Mouse (Mus musculus): Measurements from ENCODE around the gene Trmt2b. TPM values are rescaled to one million over a fixed set of nuclear protein-coding genes. Genes with fewer than 3 reads are reported as not detected.
"Not testable (repeated sequence)": the region's sequence is repeated elsewhere in the genome, so short reads cannot be mapped to it uniquely, and the experiment has no call there.

The Trmt2b gene
- polyA plus RNA-seq, 1 experiment from 2014 or later: 21.4 TPM

DNA sequence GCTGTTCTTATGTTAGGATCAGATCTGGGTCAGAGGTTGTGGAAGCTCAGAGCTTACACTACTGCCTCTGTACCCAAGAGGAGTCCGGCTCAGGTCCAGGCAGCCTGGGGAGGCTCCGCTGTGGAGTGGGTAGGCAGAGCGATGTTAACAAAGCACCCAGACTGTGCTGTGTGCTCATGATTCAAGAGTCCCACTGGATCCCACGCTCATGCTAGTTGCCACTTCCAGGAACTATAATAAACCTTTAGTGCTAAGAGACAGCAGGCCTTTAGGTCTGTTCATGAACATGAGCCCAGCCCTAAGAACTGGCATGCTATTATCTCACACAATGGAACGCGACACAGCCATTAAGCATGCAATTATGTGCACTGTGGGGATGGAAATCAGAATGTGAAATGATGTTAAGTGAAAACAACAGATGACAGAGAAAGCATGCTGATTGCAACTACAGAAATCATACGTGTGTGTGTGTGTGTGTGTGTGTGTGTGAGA is 65.6 kb downstream of the Trmt2b start:
- no peak overlapping the region for H3K4me2 ChIP-seq (replicated peaks)
- no peaks in the 10 kb centered on the region for H3K36me3 ChIP-seq
- H3K9me3 ChIP-seq: no peaks in the 10 kb centered on the region
- no peak overlapping the region for H3K9ac ChIP-seq
- H3K4me1 ChIP-seq (replicated peaks): no peaks in the 10 kb centered on the region
- H3K27me3 ChIP-seq (replicated peaks): no peaks in the 10 kb centered on the region
- ATAC-seq: no peak
- H3K4me3 ChIP-seq (replicated peaks): no peak overlapping the region
- H3K27ac ChIP-seq: no peak overlapping the region
- WGBS: 90% methylated on average over 7 of the region's 7 CpGs

DNA sequence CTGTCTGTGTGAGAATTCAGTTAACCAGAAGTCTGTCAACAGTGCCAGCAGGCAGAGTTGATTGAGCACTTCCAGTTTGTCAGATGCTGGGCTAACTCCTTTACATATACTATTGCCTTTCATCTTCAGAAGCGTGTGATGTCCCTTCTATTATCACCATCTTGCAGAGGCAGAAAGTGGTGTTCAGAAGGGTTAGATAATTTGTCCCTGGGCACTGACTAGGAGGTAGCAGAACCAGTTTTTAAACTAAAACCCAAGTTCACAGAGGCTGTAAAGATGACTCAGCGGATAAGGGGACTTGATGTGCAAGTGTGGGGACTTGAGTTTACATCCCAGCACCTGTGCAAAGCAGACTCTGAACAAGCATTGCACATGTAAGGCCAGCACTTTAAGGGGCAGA is 68.3 kb downstream of the Trmt2b start:
- no peak overlapping the region for H3K4me2 ChIP-seq (replicated peaks)
- no peak overlapping the region for H3K9ac ChIP-seq
- H3K4me3 ChIP-seq (replicated peaks): no peak overlapping the region
- no peaks in the 10 kb centered on the region for H3K27me3 ChIP-seq (replicated peaks)
- no peaks in the 10 kb centered on the region for H3K36me3 ChIP-seq
- WGBS: 61% methylated on average over 2 of the region's 2 CpGs
- no peaks in the 10 kb centered on the region for H3K9me3 ChIP-seq
- no peaks in the 10 kb centered on the region for H3K4me1 ChIP-seq (replicated peaks)
- H3K27ac ChIP-seq: no peak overlapping the region
- no peak for ATAC-seq

DNA sequence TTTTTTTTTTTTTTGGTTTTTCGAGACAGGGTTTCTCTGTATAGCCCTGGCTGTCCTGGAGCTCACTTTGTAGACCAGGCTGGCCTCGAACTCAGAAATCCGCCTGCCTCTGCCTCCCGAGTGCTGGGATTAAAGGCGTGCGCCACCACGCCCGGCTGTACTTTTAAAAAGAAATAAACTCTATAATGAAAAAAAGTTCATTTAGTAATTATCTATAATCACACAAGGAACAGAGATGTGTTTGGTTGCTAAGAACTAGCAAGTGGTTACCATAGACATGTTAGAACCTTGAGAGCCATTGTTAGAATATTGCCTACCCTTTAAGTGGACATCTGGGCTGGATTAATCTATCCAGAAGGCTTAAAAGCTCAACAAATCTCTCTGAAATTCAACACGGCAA is 89.6 kb downstream of the Trmt2b start, which contains the start of gene Arl13a:
TSS of gene Arl13a (plus strand) at position 301 of the 400 bp plus-strand sequence.
- whole genome bisulfite sequencing: 91% methylated on average over 9 of the region's 9 CpGs
- not testable (repeated sequence) for H3K27ac ChIP-seq

DNA sequence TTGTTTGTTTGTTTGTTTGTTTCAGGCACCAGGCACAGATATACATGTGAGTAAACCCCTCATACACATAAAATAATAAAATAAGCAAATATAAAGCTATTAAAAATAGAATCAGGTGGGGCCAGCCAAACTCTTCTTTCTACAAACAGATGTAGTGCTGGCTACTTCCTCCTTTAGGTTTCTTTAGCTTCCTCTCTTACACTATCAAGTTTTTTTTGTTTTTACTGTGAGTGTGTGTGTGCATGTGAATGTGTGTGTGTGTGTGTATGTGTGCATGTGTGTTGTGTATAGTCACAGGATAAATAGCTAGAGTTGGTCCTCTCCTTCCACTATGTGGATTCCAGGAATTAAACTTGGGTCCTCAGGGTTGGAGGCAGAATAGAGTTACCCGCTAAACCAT is 102.1 kb downstream of the Trmt2b start:
- Histone ChIP-seq H3K4me3 (replicated peaks) (no peak overlapping the region), H3K4me2 (replicated peaks) (no peak overlapping the region), H3K9me3 (no peaks in the 10 kb centered on the region), H3K36me3 (no peaks in the 10 kb centered on the region), H3K27me3 (replicated peaks) (no peaks in the 10 kb centered on the region), H3K4me1 (replicated peaks) (no peaks in the 10 kb centered on the region), H3K9ac (no peak overlapping the region), H3K27ac (no peak overlapping the region)
- ATAC-seq: no peak
- 88% methylated on average over 1 of the region's 1 CpGs for WGBS

More for the DNA sequence above, 89.6 kb downstream of the Trmt2b start, which contains the start of gene Arl13a:
- not testable (repeated sequence) for ATAC-seq; H3K27me3 ChIP-seq (replicated peaks); H3K4me3 ChIP-seq (replicated peaks); H3K9me3 ChIP-seq; H3K4me1 ChIP-seq (replicated peaks); H3K4me2 ChIP-seq (replicated peaks); H3K9ac ChIP-seq; H3K36me3 ChIP-seq

Other genes starting within 250 kb of the Trmt2b start
- 34.7 and 42.2 TPM in 2 replicates for gene Cstf2, start 217.8 kb downstream of the Trmt2b start, polyA plus RNA-seq (2015; fragmentation: Nextera tagmentation; extraction: Ambion mirVana)
- 0.15 and 0.16 TPM in 2 replicates for gene Xkrx, start 114.9 kb downstream of the Trmt2b start, polyA plus RNA-seq (2015; fragmentation: Nextera tagmentation; extraction: Ambion mirVana)
- not detected in 2 replicates for gene Arl13a, start 89.5 kb downstream of the Trmt2b start, polyA plus RNA-seq (2015; fragmentation: Nextera tagmentation; extraction: Ambion mirVana)
- 0.19 and 0.23 TPM in 2 replicates for gene Nox1, start 55.0 kb downstream of the Trmt2b start, polyA plus RNA-seq (2015; fragmentation: Nextera tagmentation; extraction: Ambion mirVana)
- 4.9 and 5.9 TPM in 2 replicates for gene Tmem35a, start 18.2 kb upstream of the Trmt2b start, polyA plus RNA-seq (2015; fragmentation: Nextera tagmentation; extraction: Ambion mirVana)
- 24.5 and 26.6 TPM in 2 replicates for gene Cenpi, start 31.1 kb upstream of the Trmt2b start, polyA plus RNA-seq (2015; fragmentation: Nextera tagmentation; extraction: Ambion mirVana)
- gene Drp2, start 127.6 kb upstream of the Trmt2b start, polyA plus RNA-seq (2015; fragmentation: Nextera tagmentation; extraction: Ambion mirVana): 1.0 TPM in 2 replicates
- gene Taf7l, start 199.5 kb upstream of the Trmt2b start, polyA plus RNA-seq (2015; fragmentation: Nextera tagmentation; extraction: Ambion mirVana): not detected in 2 replicates

Data from intestine, embryonic 15.5 days (tissue).